Mouse (Mus musculus): ENCODE results near the gene Kcnk4. TPM values are rescaled to one million over a fixed set of nuclear protein-coding genes. Genes with fewer than 3 reads are reported as not detected.

The Kcnk4 gene
- polyA plus RNA-seq, 1 experiment from 2014 or later = 0.13 TPM

Small RNA genes within 50 kb of the gene (microRNA-seq; reads per million reads assigned to microRNA genes)
- gene Mir6990 = not detected

Other genes with a start within 250 kb of the Kcnk4 start
- gene Rps6ka4, start 93.9 kb downstream of the Kcnk4 start, polyA plus RNA-seq (2014; fragmentation: Nextera tagmentation; extraction: Ambion mirVana) = 4.7 and 6.7 TPM in 2 replicates
- gene Ccdc88b, start 76.3 kb downstream of the Kcnk4 start, polyA plus RNA-seq (2014; fragmentation: Nextera tagmentation; extraction: Ambion mirVana) = 0.89 and 1.0 TPM in 2 replicates
- 125 and 131 TPM in 2 replicates for gene Trmt112, start 24.8 kb downstream of the Kcnk4 start, polyA plus RNA-seq (2014; fragmentation: Nextera tagmentation; extraction: Ambion mirVana)
- 110 and 120 TPM in 2 replicates for gene Prdx5, start 24.4 kb downstream of the Kcnk4 start, polyA plus RNA-seq (2014; fragmentation: Nextera tagmentation; extraction: Ambion mirVana)
- gene Esrra, start 12.7 kb downstream of the Kcnk4 start, polyA plus RNA-seq (2014; fragmentation: Nextera tagmentation; extraction: Ambion mirVana) = 4.1 and 4.3 TPM in 2 replicates
- 0.77 TPM in 1 of 2 replicates, not detected in the other for gene Catsperz, start 9.1 kb downstream of the Kcnk4 start, polyA plus RNA-seq (2014; fragmentation: Nextera tagmentation; extraction: Ambion mirVana)
- 53.0 and 58.5 TPM in 2 replicates for gene Bad, start 7.3 kb upstream of the Kcnk4 start, polyA plus RNA-seq (2014; fragmentation: Nextera tagmentation; extraction: Ambion mirVana)
- gene Gpr137, start 8.0 kb upstream of the Kcnk4 start, polyA plus RNA-seq (2014; fragmentation: Nextera tagmentation; extraction: Ambion mirVana) = 34.6 and 39.7 TPM in 2 replicates
- 290 and 313 TPM in 2 replicates for gene Ppp1r14b, start 40.5 kb upstream of the Kcnk4 start, polyA plus RNA-seq (2014; fragmentation: Nextera tagmentation; extraction: Ambion mirVana)
- 22.7 and 25.0 TPM in 2 replicates for gene Plcb3, start 42.0 kb upstream of the Kcnk4 start, polyA plus RNA-seq (2014; fragmentation: Nextera tagmentation; extraction: Ambion mirVana)
- gene Fkbp2, start 46.0 kb upstream of the Kcnk4 start, polyA plus RNA-seq (2014; fragmentation: Nextera tagmentation; extraction: Ambion mirVana) = 80.1 and 86.5 TPM in 2 replicates
- gene Vegfb, start 53.1 kb upstream of the Kcnk4 start, polyA plus RNA-seq (2014; fragmentation: Nextera tagmentation; extraction: Ambion mirVana) = 27.8 and 29.4 TPM in 2 replicates
- gene Dnajc4, start 58.1 kb upstream of the Kcnk4 start, polyA plus RNA-seq (2014; fragmentation: Nextera tagmentation; extraction: Ambion mirVana) = 16.2 and 17.3 TPM in 2 replicates
- gene Nudt22, start 61.6 kb upstream of the Kcnk4 start, polyA plus RNA-seq (2014; fragmentation: Nextera tagmentation; extraction: Ambion mirVana) = 19.6 and 20.5 TPM in 2 replicates
- 9.7 and 12.1 TPM in 2 replicates for gene Trpt1, start 61.6 kb upstream of the Kcnk4 start, polyA plus RNA-seq (2014; fragmentation: Nextera tagmentation; extraction: Ambion mirVana)
- gene Fermt3, start 85.0 kb upstream of the Kcnk4 start, polyA plus RNA-seq (2014; fragmentation: Nextera tagmentation; extraction: Ambion mirVana) = 8.8 and 9.5 TPM in 2 replicates
- 423 and 425 TPM in 2 replicates for gene Stip1, start 105.5 kb upstream of the Kcnk4 start, polyA plus RNA-seq (2014; fragmentation: Nextera tagmentation; extraction: Ambion mirVana)
- 3.2 and 3.3 TPM in 2 replicates for gene Macrod1, start 122.3 kb upstream of the Kcnk4 start, polyA plus RNA-seq (2014; fragmentation: Nextera tagmentation; extraction: Ambion mirVana)
- gene Flrt1, start 171.2 kb upstream of the Kcnk4 start, polyA plus RNA-seq (2014; fragmentation: Nextera tagmentation; extraction: Ambion mirVana) = 6.6 and 7.5 TPM in 2 replicates

All from neural tube, embryonic 11.5 days (tissue).